Mouse (Mus musculus) kidney, postnatal 0 days (tissue): Measurements from ENCODE around the gene Pip4k2a. TPM values are rescaled to one million over a fixed set of nuclear protein-coding genes. Genes with fewer than 3 reads are reported as not detected.

Source experiments
- ATAC-seq: fragments of 200-750 bp; cut with Nextera tagmentation; replicated peaks from 2 replicates; pipeline ENCODE4 v1.8.0; 2017; ENCODE audit warnings: low read depth, moderate number of reproducible peaks, moderate TSS enrichment, moderate library complexity; ENCODE audit not compliant: low FRiP score
- DNase-seq: peaks from one replicate; pipeline ENCODE4 v3.0.0-alpha.2; 2016; ENCODE audit warnings: low spot score
- H3K27ac ChIP-seq: fragments of 300-500 bp; sonication (generic); 2 replicates; pipeline ENCODE4 v1.5.1; 2014; ENCODE audit warnings: mild to moderate bottlenecking
- H3K27me3 ChIP-seq: fragments of 300-500 bp; sonication (generic); 2 replicates; pipeline ENCODE4 v1.6.1; 2014; ENCODE audit warnings: low read length, mixed read lengths; ENCODE audit not compliant: insufficient read depth
- H3K36me3 ChIP-seq: fragments of 300-500 bp; sonication (generic); 2 replicates; pipeline ENCODE4 v1.6.1; 2014; ENCODE audit warnings: low read length, mixed read lengths; ENCODE audit not compliant: insufficient read depth
- H3K4me1 ChIP-seq: fragments of 300-500 bp; sonication (generic); replicated peaks from 2 replicates; pipeline ENCODE4 v1.6.1; 2014; ENCODE audit warnings: antibody characterized with exemption, low read length, mixed read lengths; ENCODE audit not compliant: insufficient read depth
- H3K4me2 ChIP-seq: fragments of 300-500 bp; sonication (generic); 2 replicates; pipeline ENCODE4 v1.6.1; 2014; ENCODE audit warnings: mild to moderate bottlenecking, low read length, moderate library complexity, mixed read lengths
- H3K4me3 ChIP-seq: fragments of 300-500 bp; sonication (generic); replicated peaks from 2 replicates; pipeline ENCODE4 v1.5.1; 2014; ENCODE audit warnings: low read depth, low read length
- H3K9ac ChIP-seq: fragments of 300-500 bp; sonication (generic); 2 replicates; pipeline ENCODE4 v1.6.1; 2014; ENCODE audit warnings: low read depth, low read length
- H3K9me3 ChIP-seq: fragments of 300-500 bp; sonication (generic); replicated peaks from 2 replicates; pipeline ENCODE4 v1.6.1; 2016; ENCODE audit warnings: low read length, inconsistent platforms, mixed read lengths
- CTCF ChIP-seq: IDR thresholded peaks from 2 replicates; pipeline ENCODE4 v1.5.1; 2016; ENCODE audit warnings: antibody characterized with exemption, low read depth, mild to moderate bottlenecking, moderate library complexity
- WGBS: fragments of 180-500 bp; shearing (Covaris S2); extraction: QIAGEN DNeasy Blood & Tissue Kit; methylation state at CpG from one replicate; pipeline ENCODE4 v1.1.7; 2014; 5-methylcytosine and 5-hydroxymethylcytosine counted together
- polyA plus RNA-seq: library from polyadenylated mRNA; unstranded; fragments of >200 nt; fragmentation: Nextera tagmentation; extraction: Ambion mirVana; gene quantifications from 2 replicates; pipeline ENCODE4 v1.2.1, GENCODE M21; 2015

Gene Pip4k2a
- polyA plus RNA-seq, 1 experiment from 2014 or later: 8.7 TPM

- 85% methylated on average over 13 of the region's 13 CpGs for WGBS
Measured at GRCm38 (mm10) chr2:18930318-18931060, 67.4 kb downstream of the Pip4k2a start.

GRCm38 (mm10) chr2:18928597-18929257, 69.2 kb downstream of the Pip4k2a start:
- Histone ChIP-seq H3K4me3 (no peak overlapping the region), H3K9me3 (no peaks in the 10 kb centered on the region), H3K27me3 (no peaks in the 10 kb centered on the region), H3K27ac (no peak overlapping the region), H3K4me2 (no peak overlapping the region), H3K9ac (no peak overlapping the region), H3K4me1 (peaks cover 3% of the 10 kb centered on the region; the same call in 1 of the 2 replicates), H3K36me3 (no peaks in the 10 kb centered on the region)
- no peak for DNase-seq
- ATAC-seq: no peak
- WGBS: 75% methylated on average over 7 of the region's 7 CpGs
- TF ChIP-seq CTCF: no peak

More at GRCm38 (mm10) chr2:18930318-18931060, 67.4 kb downstream of the Pip4k2a start:
- DNase-seq (no peak), ATAC-seq (no peak)
- no peaks in the 10 kb centered on the region for H3K27me3 ChIP-seq
- no peak overlapping the region for H3K4me2 ChIP-seq
- H3K27ac ChIP-seq: no peak overlapping the region
- H3K9ac ChIP-seq: no peak overlapping the region
- no peaks in the 10 kb centered on the region for H3K36me3 ChIP-seq
- 0 out of 2 replicates have a peak, but pooled peaks cover 3% of the 10 kb centered on the region for H3K4me1 ChIP-seq
- no peak for TF ChIP-seq CTCF
- no peaks in the 10 kb centered on the region for H3K9me3 ChIP-seq
- no peak overlapping the region for H3K4me3 ChIP-seq

- Histone ChIP-seq H3K4me1 (peaks cover 3% of the 10 kb centered on the region; the same call in 1 of the 2 replicates), H3K27ac (no peak overlapping the region), H3K9me3 (no peaks in the 10 kb centered on the region), H3K36me3 (no peaks in the 10 kb centered on the region), H3K4me2 (no peak overlapping the region), H3K27me3 (no peaks in the 10 kb centered on the region), H3K9ac (no peak overlapping the region), H3K4me3 (no peak overlapping the region)
- ATAC-seq (no peak), DNase-seq (no peak)
- 72% methylated on average over 8 of the region's 8 CpGs for WGBS
- TF ChIP-seq CTCF: no peak
Measured at GRCm38 (mm10) chr2:18928196-18928595, 69.7 kb downstream of the Pip4k2a start.

GRCm38 (mm10) chr2:18923806-18924595, 73.9 kb downstream of the Pip4k2a start:
- Histone ChIP-seq H3K4me2 (no peak overlapping the region), H3K9ac (no peak overlapping the region), H3K4me1 (peaks cover 20% of the 10 kb centered on the region), H3K36me3 (no peaks in the 10 kb centered on the region), H3K9me3 (no peaks in the 10 kb centered on the region), H3K27me3 (no peaks in the 10 kb centered on the region), H3K4me3 (no peak overlapping the region), H3K27ac (no peak overlapping the region)
- WGBS: 35% methylated on average over 17 of the region's 17 CpGs
- DNase-seq (no peak), ATAC-seq (no peak)
- TF ChIP-seq CTCF: no peak

GRCm38 (mm10) chr2:18923098-18923649, 74.8 kb downstream of the Pip4k2a start:
- DNase-seq (no peak), ATAC-seq (no peak)
- Histone ChIP-seq H3K4me3 (no peak overlapping the region), H3K36me3 (no peaks in the 10 kb centered on the region), H3K9ac (no peak overlapping the region), H3K27me3 (no peaks in the 10 kb centered on the region), H3K9me3 (no peaks in the 10 kb centered on the region), H3K4me2 (no peak overlapping the region), H3K4me1 (peaks cover 21% of the 10 kb centered on the region), H3K27ac (no peak overlapping the region)
- no peak for TF ChIP-seq CTCF
- 50% methylated on average over 9 of the region's 9 CpGs for WGBS

- H3K9ac ChIP-seq: no peak overlapping the region
- H3K9me3 ChIP-seq: no peaks in the 10 kb centered on the region
- no peak overlapping the region for H3K27ac ChIP-seq
- no peaks in the 10 kb centered on the region for H3K27me3 ChIP-seq
- no peak overlapping the region for H3K4me2 ChIP-seq
- peaks cover 21% of the 10 kb centered on the region for H3K4me1 ChIP-seq
- DNase-seq: no peak
- ATAC-seq: no peak
- H3K36me3 ChIP-seq: no peaks in the 10 kb centered on the region
- no peak overlapping the region for H3K4me3 ChIP-seq
- 40% methylated on average over 1 of the region's 1 CpGs for WGBS
- TF ChIP-seq CTCF: no peak
Measured at GRCm38 (mm10) chr2:18921570-18922180, 76.3 kb downstream of the Pip4k2a start.
